ENCODE assay signal across 9 mouse cellular contexts in genomic region chr8:105474680-105475079, GRCm38 (mm10). TPM values are rescaled to one million over a fixed set of nuclear protein-coding genes. Genes with fewer than 3 reads are reported as not detected.
DNase-seq lines count a peak whose midpoint lies in the region; ATAC-seq and TF ChIP-seq lines count a peak whose summit lies in the region.
"Had no signal": no experiment of that assay in that cellular context is flagged by ENCODE, and none has a peak within 500 bp of the region (broad histone marks: within the 10 kb centered on the region; RNA-seq: fewer than 3 reads in every experiment).

No protein-coding gene starts in this region.

- no peak for TF ChIP-seq POLR2A in kidney, adult 2 months (IDR thresholded peaks at IDR 0.05; ENCODE audit: low read depth, low read length)

- H3K27ac ChIP-seq in heart, embryonic 14.5 days (replicated peaks in 1 of 2; ENCODE audit: control insufficient read depth in 1 of 2, insufficient read depth in 1 of 2, low read depth in 2 of 2, low read length in 2 of 2): 0 out of 4 replicates have a peak overlapping the region, but pooled peaks of 1 of the 2 experiments have one; percentile 24
- no peak overlapping the region for H3K27ac ChIP-seq in embryonic facial prominence, embryonic 13.5 days
- H3K27ac ChIP-seq in hindbrain, postnatal 0 days: 0 out of 2 replicates have a peak overlapping the region, but pooled peaks have one; percentile 1
- H3K27ac ChIP-seq in midbrain, embryonic 13.5 days: peak overlapping the region; percentile 42; the same call in 1 of the 2 replicates
- no peak overlapping the region for H3K27ac ChIP-seq in kidney, adult 2 months (ENCODE audit: insufficient read depth, low read depth, low read length)

- 20% methylated on average over 5 of the region's 5 CpGs for WGBS in heart, embryonic 14.5 days
- 37% methylated on average over 5 of the region's 5 CpGs for WGBS in embryonic facial prominence, embryonic 13.5 days
- WGBS in hindbrain, postnatal 0 days: 48% methylated on average over 5 of the region's 5 CpGs
- 52% methylated on average over 5 of the region's 5 CpGs for WGBS in midbrain, embryonic 13.5 days
- 38% methylated on average over 5 of the region's 5 CpGs for WGBS in kidney, adult 2 months

- no peak for DNase-seq in heart, adult 11 months
- DNase-seq in hindbrain, postnatal 0 days (ENCODE audit: low spot score): no peak
- no peak for DNase-seq in right cerebral cortex, postnatal 4 days
- no peak for DNase-seq in kidney, adult 2 months
- no peak for DNase-seq in kidney, postnatal 4 days

- H3K4me3 ChIP-seq in heart, embryonic 14.5 days (ENCODE audit: control insufficient read depth in 1 of 2, insufficient read depth in 1 of 2, low read depth in 1 of 2, low read length in 2 of 2): no peak overlapping the region
- H3K4me3 ChIP-seq in embryonic facial prominence, embryonic 13.5 days: no peak overlapping the region
- H3K4me3 ChIP-seq in hindbrain, postnatal 0 days (ENCODE audit: low read length): no peak overlapping the region
- 0 out of 2 replicates have a peak overlapping the region, but pooled peaks have one; percentile 4 for H3K4me3 ChIP-seq in midbrain, embryonic 13.5 days (replicated peaks)
- no peak overlapping the region for H3K4me3 ChIP-seq in kidney, adult 2 months (ENCODE audit: insufficient read depth, low read depth, low read length)

- no peak for ATAC-seq in heart, embryonic 14.5 days (ENCODE audit: insufficient number of reproducible peaks, insufficient read depth, low FRiP score, low read depth)
- no peak for ATAC-seq in embryonic facial prominence, embryonic 13.5 days (ENCODE audit: insufficient number of reproducible peaks, insufficient read depth, low FRiP score, low TSS enrichment, low read depth)
- no peak for ATAC-seq in hindbrain, postnatal 0 days
- no peak for ATAC-seq in midbrain, embryonic 13.5 days
- ATAC-seq: CD4-positive, CD25-positive, alpha-beta regulatory T cell, adult 4 months had no signal

- 0 out of 2 replicates have a peak, but pooled peaks cover 3% of the 10 kb centered on the region for H3K27me3 ChIP-seq in heart, embryonic 14.5 days (ENCODE audit: control insufficient read depth, insufficient read depth, low read length)
- H3K27me3 ChIP-seq in embryonic facial prominence, embryonic 13.5 days: peaks cover 57% of the 10 kb centered on the region
- H3K27me3 ChIP-seq in hindbrain, postnatal 0 days (ENCODE audit: insufficient read depth, low read length): no peaks in the 10 kb centered on the region
- peaks cover 14% of the 10 kb centered on the region for H3K27me3 ChIP-seq in midbrain, embryonic 13.5 days
- no peaks in the 10 kb centered on the region for H3K27me3 ChIP-seq in kidney, adult 2 months (replicated peaks; ENCODE audit: control insufficient read depth, insufficient read depth, low read length)

- peak overlapping the region; percentile 19; the same call in 1 of the 2 replicates for H3K4me2 ChIP-seq in heart, embryonic 14.5 days (ENCODE audit: low read length)
- H3K4me2 ChIP-seq in embryonic facial prominence, embryonic 13.5 days: no peak overlapping the region
- no peak overlapping the region for H3K4me2 ChIP-seq in hindbrain, postnatal 0 days (ENCODE audit: low read depth, low read length)
- peak overlapping the region; percentile 19; the same call in 1 of the 2 replicates for H3K4me2 ChIP-seq in midbrain, embryonic 13.5 days (replicated peaks)

- peaks cover 37 to 48% of the 10 kb centered on the region in 2 experiments for H3K4me1 ChIP-seq in heart, embryonic 14.5 days (ENCODE audit: control insufficient read depth in 2 of 2, insufficient read depth in 2 of 2, low read length in 2 of 2)
- peaks cover 36% of the 10 kb centered on the region for H3K4me1 ChIP-seq in embryonic facial prominence, embryonic 13.5 days
- H3K4me1 ChIP-seq in hindbrain, postnatal 0 days (ENCODE audit: insufficient read depth, low read length): peaks cover 32% of the 10 kb centered on the region
- peaks cover 64% of the 10 kb centered on the region for H3K4me1 ChIP-seq in midbrain, embryonic 13.5 days (replicated peaks)
- H3K4me1 ChIP-seq in kidney, adult 2 months (ENCODE audit: control insufficient read depth, insufficient read depth, low read length): peaks cover 3% of the 10 kb centered on the region; the same call in 1 of the 2 replicates

- no peak overlapping the region for H3K9ac ChIP-seq in heart, embryonic 14.5 days (ENCODE audit: low read length)
- peak overlapping the region; percentile 49; the same call in 1 of the 2 replicates for H3K9ac ChIP-seq in embryonic facial prominence, embryonic 13.5 days
- 0 out of 2 replicates have a peak overlapping the region, but pooled peaks have one; percentile 13 for H3K9ac ChIP-seq in hindbrain, postnatal 0 days (replicated peaks; ENCODE audit: low read length)
- H3K9ac ChIP-seq in midbrain, embryonic 13.5 days (replicated peaks): peak overlapping the region; percentile 55

- H3K9me3 ChIP-seq in heart, embryonic 14.5 days (ENCODE audit: control insufficient read depth, low read length): no peaks in the 10 kb centered on the region
- no peaks in the 10 kb centered on the region for H3K9me3 ChIP-seq in embryonic facial prominence, embryonic 13.5 days
- H3K9me3 ChIP-seq in hindbrain, postnatal 0 days (ENCODE audit: low read length): no peaks in the 10 kb centered on the region
- no peaks in the 10 kb centered on the region for H3K9me3 ChIP-seq in midbrain, embryonic 13.5 days

- no peak for TF ChIP-seq CTCF in hindbrain, postnatal 0 days (IDR thresholded peaks at IDR 0.05; ENCODE audit: low read depth)
- no peak for TF ChIP-seq CTCF in kidney, adult 2 months (conservative IDR thresholded peaks at IDR 0.05; ENCODE audit: insufficient read depth, insufficient read length, low read depth, low read length)

- H3K36me3 ChIP-seq in heart, embryonic 14.5 days (ENCODE audit: control insufficient read depth, insufficient read depth, low read length): 0 out of 2 replicates have a peak, but pooled peaks cover 9% of the 10 kb centered on the region
- H3K36me3 ChIP-seq in embryonic facial prominence, embryonic 13.5 days: peaks cover 57% of the 10 kb centered on the region
- H3K36me3 ChIP-seq in hindbrain, postnatal 0 days (ENCODE audit: insufficient read depth, low read length): peaks cover 10% of the 10 kb centered on the region; the same call in 1 of the 2 replicates
- peaks cover 8% of the 10 kb centered on the region; the same call in 1 of the 2 replicates for H3K36me3 ChIP-seq in midbrain, embryonic 13.5 days
- no peaks in the 10 kb centered on the region for H3K36me3 ChIP-seq in kidney, adult 2 months (ENCODE audit: control insufficient read depth, insufficient read depth, low read length)

RNA-seq across cellular contexts. Expression of gene Tppp3, which starts 3.4 kb away (rescaled TPM):
- 11.6 and 15.3 TPM in 2 replicates for polyA plus RNA-seq in heart, embryonic 14.5 days (2014; fragmentation: Nextera tagmentation; extraction: Ambion mirVana)
- polyA plus RNA-seq in embryonic facial prominence, embryonic 13.5 days (2015; fragmentation: Nextera tagmentation; extraction: Ambion mirVana): 18.7 and 23.1 TPM in 2 replicates
- total RNA-seq in hindbrain, postnatal 0 days (2014; rRNA removed): 106 and 108 TPM in 2 replicates
- polyA plus RNA-seq in hindbrain, postnatal 0 days (2015; fragmentation: Nextera tagmentation; extraction: Ambion mirVana): 197 and 201 TPM in 2 replicates
- polyA plus RNA-seq in midbrain, embryonic 13.5 days (2015; fragmentation: Nextera tagmentation; extraction: Ambion mirVana): 93.1 and 111 TPM in 2 replicates
- 11.9 and 19.3 TPM in 2 replicates for polyA plus RNA-seq in kidney, adult 2 months (2012; rRNA removed)

RNA-seq across cellular contexts. Expression of gene Zdhhc1, which starts 22.0 kb away (rescaled TPM):
- 21.8 and 24.5 TPM in 2 replicates for polyA plus RNA-seq in heart, embryonic 14.5 days (2014; fragmentation: Nextera tagmentation; extraction: Ambion mirVana)
- polyA plus RNA-seq in embryonic facial prominence, embryonic 13.5 days (2015; fragmentation: Nextera tagmentation; extraction: Ambion mirVana): 52.2 and 53.3 TPM in 2 replicates
- total RNA-seq in hindbrain, postnatal 0 days (2014; rRNA removed): 49.3 and 54.2 TPM in 2 replicates
- 31.3 and 34.7 TPM in 2 replicates for polyA plus RNA-seq in hindbrain, postnatal 0 days (2015; fragmentation: Nextera tagmentation; extraction: Ambion mirVana)
- polyA plus RNA-seq in midbrain, embryonic 13.5 days (2015; fragmentation: Nextera tagmentation; extraction: Ambion mirVana): 26.2 and 31.3 TPM in 2 replicates
- 47.6 and 57.7 TPM in 2 replicates for polyA plus RNA-seq in kidney, adult 2 months (2012; rRNA removed)

RNA-seq across cellular contexts. Expression of gene Hsd11b2, which starts 43.9 kb away (rescaled TPM):
- 0.46 and 0.59 TPM in 2 replicates for polyA plus RNA-seq in heart, embryonic 14.5 days (2014; fragmentation: Nextera tagmentation; extraction: Ambion mirVana)
- polyA plus RNA-seq in embryonic facial prominence, embryonic 13.5 days (2015; fragmentation: Nextera tagmentation; extraction: Ambion mirVana): 0.87 and 1.1 TPM in 2 replicates
- 6.1 and 9.9 TPM in 2 replicates for total RNA-seq in hindbrain, postnatal 0 days (2014; rRNA removed)
- 6.3 and 7.4 TPM in 2 replicates for polyA plus RNA-seq in hindbrain, postnatal 0 days (2015; fragmentation: Nextera tagmentation; extraction: Ambion mirVana)
- 11.6 and 16.9 TPM in 2 replicates for polyA plus RNA-seq in midbrain, embryonic 13.5 days (2015; fragmentation: Nextera tagmentation; extraction: Ambion mirVana)
- 310 and 336 TPM in 2 replicates for polyA plus RNA-seq in kidney, adult 2 months (2012; rRNA removed)
- polyA plus RNA-seq: CD4-positive, CD25-positive, alpha-beta regulatory T cell, adult 4 months had no signal

Comparison
In these comparisons a context has a peak if more than half of its experiments do, and no peak if none do; other contexts are left out.
1. H3K27ac ChIP-seq: peak in hindbrain, postnatal 0 days (single experiment) and midbrain, embryonic 13.5 days (single experiment); none in embryonic facial prominence, embryonic 13.5 days (single experiment) and kidney, adult 2 months (single experiment).
2. H3K4me2 ChIP-seq: peak in heart, embryonic 14.5 days (single experiment) and midbrain, embryonic 13.5 days (single experiment); none in embryonic facial prominence, embryonic 13.5 days (single experiment) and hindbrain, postnatal 0 days (single experiment).
3. RNA of gene Hsd11b2, which starts 43.9 kb away (polyA plus RNA-seq): 310 to 336 TPM in kidney, adult 2 months; 11.6 to 16.9 TPM in midbrain, embryonic 13.5 days, 6.3 to 7.4 TPM in hindbrain, postnatal 0 days, 0.87 to 1.1 TPM in embryonic facial prominence, embryonic 13.5 days and 0.46 to 0.59 TPM in heart, embryonic 14.5 days; every median in the first group is over 10 times any median in the second.